Mouse (Mus musculus): ENCODE results near the gene Nmt2. TPM values are rescaled to one million over a fixed set of nuclear protein-coding genes. Genes with fewer than 3 reads are reported as not detected.

The Nmt2 gene
- polyA plus RNA-seq, 1 experiment from 2014 or later = 97.7 TPM

- Histone ChIP-seq H3K36me3 (no peaks in the 10 kb centered on the region), H3K27ac (peak overlapping the region; percentile 95), H3K9ac (peak overlapping the region; percentile 88), H3K27me3 (no peaks in the 10 kb centered on the region), H3K4me3 (peak overlapping the region; percentile 80), H3K4me1 (replicated peaks) (peaks cover 19% of the 10 kb centered on the region), H3K9me3 (no peaks in the 10 kb centered on the region), H3K4me2 (peak overlapping the region; percentile 74)
- WGBS = 1% methylated on average over 6 of the region's 6 CpGs
- ATAC-seq (ENCODE audit: low FRiP score) = no peak
These were observed 1.1 kb downstream of the Nmt2 start for GRCm38 (mm10) chr2:3285181-3285530.

GRCm38 (mm10) chr2:3285709-3286108 is 1.7 kb downstream of the Nmt2 start:
- no peaks in the 10 kb centered on the region for H3K9me3 ChIP-seq
- ATAC-seq (ENCODE audit: low FRiP score) = no peak
- H3K4me3 ChIP-seq = peak overlapping the region; percentile 80
- H3K4me1 ChIP-seq (replicated peaks) = peaks cover 19% of the 10 kb centered on the region
- H3K4me2 ChIP-seq = peak overlapping the region; percentile 74
- no peaks in the 10 kb centered on the region for H3K27me3 ChIP-seq
- peak overlapping the region; percentile 88 for H3K9ac ChIP-seq
- H3K36me3 ChIP-seq = no peaks in the 10 kb centered on the region
- WGBS = 82% methylated on average over 3 of the region's 3 CpGs
- no peak overlapping the region for H3K27ac ChIP-seq

- H3K4me3 ChIP-seq = no peak overlapping the region
- peaks cover 19% of the 10 kb centered on the region for H3K4me1 ChIP-seq (replicated peaks)
- H3K9ac ChIP-seq = no peak overlapping the region
- no peaks in the 10 kb centered on the region for H3K27me3 ChIP-seq
- WGBS = 88% methylated on average over 2 of the region's 2 CpGs
- no peaks in the 10 kb centered on the region for H3K36me3 ChIP-seq
- no peak for ATAC-seq (ENCODE audit: low FRiP score)
- no peak overlapping the region for H3K4me2 ChIP-seq
- H3K27ac ChIP-seq = no peak overlapping the region
- no peaks in the 10 kb centered on the region for H3K9me3 ChIP-seq
These were observed 2.2 kb downstream of the Nmt2 start for GRCm38 (mm10) chr2:3286243-3286642.

GRCm38 (mm10) chr2:3289581-3289980 is 5.6 kb downstream of the Nmt2 start:
- no peak overlapping the region for H3K4me2 ChIP-seq
- H3K27me3 ChIP-seq = no peaks in the 10 kb centered on the region
- no peak overlapping the region for H3K4me3 ChIP-seq
- H3K4me1 ChIP-seq (replicated peaks) = peaks cover 11% of the 10 kb centered on the region
- no peak overlapping the region for H3K9ac ChIP-seq
- H3K36me3 ChIP-seq = no peaks in the 10 kb centered on the region
- H3K9me3 ChIP-seq = no peaks in the 10 kb centered on the region
- no peak for ATAC-seq (ENCODE audit: low FRiP score)
- WGBS = 82% methylated on average over 1 of the region's 1 CpGs
- no peak overlapping the region for H3K27ac ChIP-seq

- no peaks in the 10 kb centered on the region for H3K36me3 ChIP-seq
- H3K4me2 ChIP-seq = no peak overlapping the region
- no peaks in the 10 kb centered on the region for H3K9me3 ChIP-seq
- WGBS = 94% methylated on average over 1 of the region's 1 CpGs
- H3K4me1 ChIP-seq (replicated peaks) = no peaks in the 10 kb centered on the region
- H3K4me3 ChIP-seq = no peak overlapping the region
- ATAC-seq (ENCODE audit: low FRiP score) = no peak
- H3K9ac ChIP-seq = no peak overlapping the region
- no peaks in the 10 kb centered on the region for H3K27me3 ChIP-seq
- H3K27ac ChIP-seq = no peak overlapping the region
These were observed 8.2 kb downstream of the Nmt2 start for GRCm38 (mm10) chr2:3292170-3292569.

- Histone ChIP-seq H3K9ac (no peak overlapping the region), H3K4me2 (no peak overlapping the region), H3K4me1 (replicated peaks) (no peaks in the 10 kb centered on the region), H3K27me3 (no peaks in the 10 kb centered on the region), H3K4me3 (no peak overlapping the region), H3K36me3 (no peaks in the 10 kb centered on the region), H3K9me3 (no peaks in the 10 kb centered on the region), H3K27ac (no peak overlapping the region)
- no peak for ATAC-seq (ENCODE audit: low FRiP score)
- WGBS = 93% methylated on average over 7 of the region's 7 CpGs
These were observed 11.8 kb downstream of the Nmt2 start for GRCm38 (mm10) chr2:3295826-3296225.

- H3K9ac ChIP-seq = no peak overlapping the region
- H3K27me3 ChIP-seq = no peaks in the 10 kb centered on the region
- H3K27ac ChIP-seq = no peak overlapping the region
- H3K4me1 ChIP-seq (replicated peaks) = no peaks in the 10 kb centered on the region
- no peaks in the 10 kb centered on the region for H3K9me3 ChIP-seq
- H3K4me2 ChIP-seq = no peak overlapping the region
- no peak overlapping the region for H3K4me3 ChIP-seq
- WGBS = 82% methylated on average over 3 of the region's 3 CpGs
- no peak for ATAC-seq (ENCODE audit: low FRiP score)
- H3K36me3 ChIP-seq = peaks cover 20% of the 10 kb centered on the region
These were observed 21.5 kb downstream of the Nmt2 start for GRCm38 (mm10) chr2:3305426-3306025.

- no peak for ATAC-seq (ENCODE audit: low FRiP score)
- no peak overlapping the region for H3K9ac ChIP-seq
- no peak overlapping the region for H3K4me3 ChIP-seq
- peaks cover 67% of the 10 kb centered on the region for H3K36me3 ChIP-seq
- H3K4me1 ChIP-seq (replicated peaks) = no peaks in the 10 kb centered on the region
- H3K27ac ChIP-seq = no peak overlapping the region
- no peaks in the 10 kb centered on the region for H3K27me3 ChIP-seq
- WGBS = 96% methylated on average over 2 of the region's 2 CpGs
- H3K4me2 ChIP-seq = no peak overlapping the region
- no peaks in the 10 kb centered on the region for H3K9me3 ChIP-seq
These were observed 39.1 kb downstream of the Nmt2 start for GRCm38 (mm10) chr2:3323132-3323531.

- Histone ChIP-seq H3K4me3 (no peak overlapping the region), H3K27ac (no peak overlapping the region), H3K4me2 (no peak overlapping the region), H3K9ac (no peak overlapping the region), H3K9me3 (no peaks in the 10 kb centered on the region), H3K4me1 (replicated peaks) (no peaks in the 10 kb centered on the region), H3K36me3 (peaks cover 65% of the 10 kb centered on the region), H3K27me3 (no peaks in the 10 kb centered on the region)
- ATAC-seq (ENCODE audit: low FRiP score) = no peak
- WGBS = 94% methylated on average over 7 of the region's 7 CpGs
These were observed 40.5 kb downstream of the Nmt2 start for GRCm38 (mm10) chr2:3324381-3325130.

- Histone ChIP-seq H3K4me2 (no peak overlapping the region), H3K36me3 (peaks cover 56% of the 10 kb centered on the region), H3K27ac (no peak overlapping the region), H3K27me3 (no peaks in the 10 kb centered on the region), H3K4me3 (no peak overlapping the region), H3K4me1 (replicated peaks) (peaks cover 9% of the 10 kb centered on the region), H3K9me3 (no peaks in the 10 kb centered on the region), H3K9ac (no peak overlapping the region)
- ATAC-seq (ENCODE audit: low FRiP score) = no peak
- WGBS = 80% methylated on average over 1 of the region's 1 CpGs
These were observed 42.5 kb downstream of the Nmt2 start for GRCm38 (mm10) chr2:3326547-3326946.

- Histone ChIP-seq H3K9ac (no peak overlapping the region), H3K27ac (no peak overlapping the region), H3K4me1 (replicated peaks) (peaks cover 13% of the 10 kb centered on the region), H3K27me3 (no peaks in the 10 kb centered on the region), H3K4me2 (no peak overlapping the region), H3K36me3 (peaks cover 51% of the 10 kb centered on the region), H3K9me3 (no peaks in the 10 kb centered on the region), H3K4me3 (no peak overlapping the region)
- no peak for ATAC-seq (ENCODE audit: low FRiP score)
- whole genome bisulfite sequencing = 33% methylated on average over 1 of the region's 1 CpGs
These were observed 43.3 kb downstream of the Nmt2 start for GRCm38 (mm10) chr2:3327351-3327750.

GRCm38 (mm10) chr2:3331071-3331703 is 47.2 kb downstream of the Nmt2 start:
- 85% methylated on average over 5 of the region's 5 CpGs for WGBS
- Histone ChIP-seq H3K36me3 (peaks cover 20% of the 10 kb centered on the region), H3K9me3 (no peaks in the 10 kb centered on the region), H3K4me1 (replicated peaks) (peaks cover 22% of the 10 kb centered on the region), H3K27me3 (peaks cover 1% of the 10 kb centered on the region; the same call in 1 of the 2 replicates), H3K4me3 (peak overlapping the region; percentile 64), H3K27ac (no peak overlapping the region), H3K9ac (peak overlapping the region; percentile 77; the same call in 1 of the 2 replicates), H3K4me2 (peak overlapping the region; percentile 70)
- ATAC-seq (ENCODE audit: low FRiP score) = no peak
